Mouse (Mus musculus) embryo, embryonic 10 days (tissue): ENCODE measurements around the gene Bcl2l2.

Source experiments
- DNase-seq: peaks from one replicate; pipeline ENCODE4 v3.0.0-alpha.2; 2015; ENCODE audit warnings: low spot score

Gene Bcl2l2

GRCm38 (mm10) chr14:54936831-54937160 lies 53.6 kb downstream of the Bcl2l2 start:
- no peak for DNase-seq

GRCm38 (mm10) chr14:54937361-54938182 lies 54.4 kb downstream of the Bcl2l2 start:
- no peak for DNase-seq
